Mouse (Mus musculus) G1E (cell line): ENCODE data around the gene Zfand3. TPM values are rescaled to one million over a fixed set of nuclear protein-coding genes. Genes with fewer than 3 reads are reported as not detected.

ENCODE experiments used
- ATAC-seq: 2 replicates; pipeline ENCODE4 v1.8.0; 2016; ENCODE audit warnings: mild to moderate bottlenecking; ENCODE audit not compliant: insufficient number of reproducible peaks, poor library complexity, low FRiP score, severe bottlenecking; ENCODE audit errors: extremely low read depth
- DNase-seq: peaks from one replicate; pipeline ENCODE4 v3.0.0; 2012; ENCODE audit warnings: low spot score
- H3K27me3 ChIP-seq: 2 replicates; pipeline ENCODE4 v1.6.1; 2012; ENCODE audit warnings: mild to moderate bottlenecking, low read length, inconsistent platforms; ENCODE audit not compliant: insufficient read depth
- H3K36me3 ChIP-seq: replicated peaks from 2 replicates; pipeline ENCODE3; 2012; ENCODE audit warnings: mild to moderate bottlenecking, inconsistent platforms
- H3K4me1 ChIP-seq: 2 replicates; pipeline ENCODE4 v1.6.1; 2012; ENCODE audit warnings: low read depth, low read length, inconsistent platforms, mixed read lengths; ENCODE audit not compliant: insufficient read depth
- H3K4me3 ChIP-seq: 2 replicates; pipeline ENCODE4 v1.5.1; 2012; ENCODE audit warnings: low read depth, mild to moderate bottlenecking, inconsistent platforms, low read length, moderate library complexity, mixed read lengths
- H3K9me3 ChIP-seq: replicated peaks from 2 replicates; pipeline ENCODE4 v1.6.1; 2012; ENCODE audit warnings: inconsistent platforms
- CTCF ChIP-seq: IDR thresholded peaks from 2 replicates; pipeline ENCODE4 v1.5.1; 2012; ENCODE audit warnings: low read depth, low read length, inconsistent platforms, mixed read lengths
- GATA1 ChIP-seq: IDR thresholded peaks from 2 replicates; pipeline ENCODE4 v1.6.1; 2012; ENCODE audit warnings: borderline replicate concordance, low read length, inconsistent platforms, mixed read lengths
- GATA2 ChIP-seq: IDR thresholded peaks from 2 replicates; pipeline ENCODE4 v1.6.1; 2012; ENCODE audit warnings: low read depth, low read length, inconsistent platforms, borderline replicate concordance
- POLR2AphosphoS5 ChIP-seq: IDR thresholded peaks from 2 replicates; pipeline ENCODE4 v1.6.1; 2012; ENCODE audit warnings: low read depth, low read length, inconsistent platforms; ENCODE audit not compliant: insufficient replicate concordance
- TAL1 ChIP-seq: conservative IDR thresholded peaks from 2 replicates; pipeline ENCODE4 v1.6.1; 2012; ENCODE audit warnings: low read depth, low read length, inconsistent platforms, mixed read lengths
- polyA plus RNA-seq: library from polyadenylated mRNA; stranded (reverse); fragments of >175 nt; gene quantifications from 2 replicates; pipeline ENCODE4 v1.2.3, GENCODE M21; 2012
- total RNA-seq, 2 experiments: library from RNA; stranded (forward) in 1 of 2; stranded (reverse) in 1 of 2; fragments of 200-1000 nt in 1 of 2; fragments of >200 nt in 1 of 2; fragmentation: Nextera tagmentation in 1 of 2; gene quantifications; 2 replicates each; pipeline ENCODE4 v1.2.3; 2014 to 2017

The Zfand3 gene
- total and polyA plus RNA-seq, 3 experiments: 17.6 to 93.6 (median 49.2) TPM

DNA sequence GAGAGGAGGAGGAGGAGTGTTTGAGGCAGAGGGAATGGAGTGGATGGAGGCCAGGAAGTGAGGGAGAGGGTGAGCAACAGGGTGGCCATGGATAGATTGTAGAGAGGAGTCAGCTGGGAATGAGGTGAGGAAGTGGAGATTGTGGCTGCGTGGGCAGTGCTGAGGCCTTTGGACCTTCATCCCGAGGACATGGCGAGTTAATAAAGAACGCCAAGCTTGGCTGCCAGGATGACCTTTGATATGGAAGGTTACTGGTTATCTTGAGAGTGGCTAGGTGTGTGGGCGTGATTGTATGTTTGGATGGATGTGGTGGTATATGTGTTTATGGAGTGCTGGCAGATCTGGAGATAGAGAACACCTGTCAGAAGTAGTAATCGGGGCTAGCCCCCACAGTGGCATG, 3.4 kb downstream of the Zfand3 start:
- no peak for ATAC-seq
- peaks cover 43% of the 10 kb centered on the region for H3K4me1 ChIP-seq
- H3K4me3 ChIP-seq: no peak overlapping the region

DNA sequence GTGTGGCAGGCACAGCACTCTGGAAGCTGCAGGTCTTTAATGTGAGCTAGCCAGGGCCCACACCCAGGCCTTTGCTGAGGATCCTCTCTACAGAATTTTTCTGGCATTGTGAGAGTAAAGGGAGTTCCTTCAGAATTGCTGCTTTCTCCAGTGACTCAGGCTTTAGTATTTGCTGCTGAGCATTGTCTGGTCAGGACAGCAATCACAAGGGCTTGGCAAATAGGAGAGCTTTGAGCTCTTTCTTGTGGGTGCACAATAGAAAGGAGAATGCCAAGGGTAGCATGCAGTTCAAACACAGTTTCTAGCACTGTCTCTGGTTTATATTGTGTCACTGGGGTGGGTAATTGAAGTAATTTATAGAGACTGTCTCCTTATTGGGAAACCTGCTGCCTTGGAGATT, 3.9 kb downstream of the Zfand3 start:
- Histone ChIP-seq H3K4me3 (no peak overlapping the region), H3K36me3 (peaks cover 29% of the 10 kb centered on the region)
- ATAC-seq: no peak

More for the DNA sequence above, 3.4 kb downstream of the Zfand3 start:
- TF ChIP-seq POLR2AphosphoS5 (no peak), GATA2 (no peak), GATA1 (no peak), CTCF (no peak), TAL1 (no peak)
- peaks cover 29% of the 10 kb centered on the region for H3K36me3 ChIP-seq
- H3K27me3 ChIP-seq: no peaks in the 10 kb centered on the region
- H3K9me3 ChIP-seq: no peaks in the 10 kb centered on the region
- DNase-seq: no peak

DNA sequence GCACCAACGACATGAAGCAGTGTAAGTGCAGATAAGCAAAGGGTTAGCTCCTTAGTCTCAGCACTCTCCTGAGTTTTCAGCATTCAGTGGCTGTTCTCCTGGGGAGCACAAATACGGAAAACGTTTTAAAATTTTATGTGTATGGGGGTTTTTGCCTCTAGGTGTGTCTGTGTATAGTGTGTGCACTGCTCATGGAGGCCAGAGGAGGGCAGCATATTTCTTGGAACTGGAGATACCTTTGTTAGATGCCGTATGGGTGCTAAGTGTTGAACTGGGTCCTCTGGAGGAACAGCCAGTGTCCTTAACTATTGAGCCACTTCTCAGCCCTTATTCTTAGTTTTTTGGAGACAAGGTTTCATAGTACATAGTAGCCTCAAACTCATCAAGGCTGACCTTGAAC, 10.1 kb downstream of the Zfand3 start:
- peaks cover 11% of the 10 kb centered on the region for H3K4me1 ChIP-seq
- H3K9me3 ChIP-seq: no peaks in the 10 kb centered on the region
- H3K36me3 ChIP-seq: peaks cover 37% of the 10 kb centered on the region
- no peaks in the 10 kb centered on the region for H3K27me3 ChIP-seq
- TF ChIP-seq GATA2: no peak
- TF ChIP-seq GATA1: no peak
- no peak for TF ChIP-seq CTCF
- TF ChIP-seq TAL1: no peak
- no peak for TF ChIP-seq POLR2AphosphoS5
- DNase-seq (no peak), ATAC-seq (no peak)
- no peak overlapping the region for H3K4me3 ChIP-seq

More for the DNA sequence above, 3.9 kb downstream of the Zfand3 start:
- peaks cover 40% of the 10 kb centered on the region for H3K4me1 ChIP-seq
- no peak for DNase-seq
- H3K9me3 ChIP-seq: no peaks in the 10 kb centered on the region
- TF ChIP-seq TAL1: no peak
- TF ChIP-seq GATA2: no peak
- TF ChIP-seq CTCF: no peak
- TF ChIP-seq POLR2AphosphoS5: no peak
- no peak for TF ChIP-seq GATA1
- no peaks in the 10 kb centered on the region for H3K27me3 ChIP-seq

DNA sequence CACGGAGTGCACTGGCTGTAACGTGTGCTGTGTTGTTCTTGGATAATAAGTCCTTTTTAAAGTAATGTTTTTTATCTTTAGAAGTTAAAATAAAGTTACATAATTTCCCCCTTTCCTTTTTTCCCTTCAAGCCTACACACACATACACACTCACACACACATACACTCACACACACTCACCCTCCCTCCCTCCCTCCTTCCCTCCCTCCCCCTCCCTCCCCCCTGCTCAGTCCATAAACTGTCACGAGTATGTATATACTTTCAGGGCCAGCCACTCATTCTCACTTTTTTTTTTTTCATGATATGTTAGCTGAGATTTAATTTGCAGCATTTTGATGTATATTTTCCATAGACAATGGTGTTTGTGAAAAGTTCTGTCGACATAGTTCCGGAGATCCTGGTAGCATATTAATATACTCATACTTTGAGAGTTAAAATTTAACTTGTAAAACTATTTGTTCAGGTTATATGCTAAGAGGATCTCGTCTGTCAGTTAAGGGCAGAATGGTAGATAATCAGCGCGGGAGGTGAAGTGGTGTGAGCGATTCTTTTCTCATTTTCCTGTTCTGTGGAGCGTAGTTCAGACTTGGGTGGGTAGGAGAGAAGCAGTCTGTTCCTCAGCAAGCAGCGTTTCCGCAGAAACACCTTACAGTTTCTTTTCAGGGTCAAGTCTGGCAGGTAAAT, 14.5 kb downstream of the Zfand3 start:
- H3K4me3 ChIP-seq: no peak overlapping the region
- DNase-seq: no peak
- TF ChIP-seq TAL1: no peak
- no peak for TF ChIP-seq GATA2
- no peak for TF ChIP-seq POLR2AphosphoS5
- TF ChIP-seq GATA1: no peak
- TF ChIP-seq CTCF: no peak
- H3K4me1 ChIP-seq: peaks cover 3% of the 10 kb centered on the region; the same call in 1 of the 2 replicates
- H3K27me3 ChIP-seq: no peaks in the 10 kb centered on the region
- peaks cover 39% of the 10 kb centered on the region for H3K36me3 ChIP-seq
- H3K9me3 ChIP-seq: no peaks in the 10 kb centered on the region
- ATAC-seq: no peak

DNA sequence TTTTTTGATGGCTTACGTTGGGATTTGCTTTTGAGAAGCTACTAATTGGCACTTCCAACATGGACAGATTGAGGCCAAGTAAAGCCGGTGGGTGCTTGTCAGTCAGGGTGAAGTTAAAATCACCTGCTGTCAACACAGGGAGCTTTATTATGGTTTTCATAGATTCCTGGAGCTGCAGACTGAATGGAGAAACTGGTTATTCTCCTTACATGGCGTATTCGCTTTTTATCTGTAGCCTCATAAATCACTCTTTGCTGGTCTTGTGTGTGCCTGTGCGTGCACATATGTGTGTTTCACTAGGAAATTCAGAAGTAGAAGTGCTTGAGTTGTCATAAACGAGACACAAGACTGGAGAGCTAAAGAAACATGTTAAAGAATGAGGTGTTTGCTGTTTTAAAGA, 15.4 kb downstream of the Zfand3 start:
- Histone ChIP-seq H3K4me3 (no peak overlapping the region), H3K27me3 (no peaks in the 10 kb centered on the region), H3K4me1 (peaks cover 3% of the 10 kb centered on the region; the same call in 1 of the 2 replicates), H3K36me3 (peaks cover 33% of the 10 kb centered on the region), H3K9me3 (no peaks in the 10 kb centered on the region)
- DNase-seq (no peak), ATAC-seq (no peak)
- TF ChIP-seq GATA1 (no peak), TAL1 (no peak), CTCF (no peak), POLR2AphosphoS5 (no peak), GATA2 (no peak)

DNA sequence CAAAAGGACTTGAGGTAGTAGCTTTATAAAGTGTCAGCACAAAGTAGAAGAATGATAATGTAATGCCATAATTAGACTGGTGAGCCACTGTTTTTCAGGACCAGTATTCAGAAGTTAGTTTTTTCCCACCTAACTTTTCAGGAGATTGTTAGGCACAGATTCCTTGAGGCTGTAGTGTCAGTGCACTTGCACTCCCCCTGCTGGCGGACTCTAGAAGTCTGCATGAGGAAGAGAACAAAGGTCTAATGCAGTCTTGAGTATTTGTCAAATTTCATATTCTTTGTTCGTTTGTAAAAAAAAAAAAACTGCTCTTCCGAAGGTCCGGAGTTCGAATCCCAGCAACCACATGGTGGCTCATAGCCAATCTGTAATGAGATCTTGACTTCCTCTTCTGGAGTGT, 20.1 kb downstream of the Zfand3 start:
- no peak for TF ChIP-seq GATA1
- no peak for TF ChIP-seq TAL1
- peak; percentile 56 for TF ChIP-seq CTCF
- no peak for TF ChIP-seq POLR2AphosphoS5
- ATAC-seq: no peak
- DNase-seq: no peak
- Histone ChIP-seq H3K4me3 (no peak overlapping the region), H3K4me1 (peaks cover 16% of the 10 kb centered on the region), H3K9me3 (no peaks in the 10 kb centered on the region), H3K27me3 (no peaks in the 10 kb centered on the region), H3K36me3 (peaks cover 27% of the 10 kb centered on the region)
